ENCODE assay signal across 22 mouse cellular contexts in the genomic region with DNA sequence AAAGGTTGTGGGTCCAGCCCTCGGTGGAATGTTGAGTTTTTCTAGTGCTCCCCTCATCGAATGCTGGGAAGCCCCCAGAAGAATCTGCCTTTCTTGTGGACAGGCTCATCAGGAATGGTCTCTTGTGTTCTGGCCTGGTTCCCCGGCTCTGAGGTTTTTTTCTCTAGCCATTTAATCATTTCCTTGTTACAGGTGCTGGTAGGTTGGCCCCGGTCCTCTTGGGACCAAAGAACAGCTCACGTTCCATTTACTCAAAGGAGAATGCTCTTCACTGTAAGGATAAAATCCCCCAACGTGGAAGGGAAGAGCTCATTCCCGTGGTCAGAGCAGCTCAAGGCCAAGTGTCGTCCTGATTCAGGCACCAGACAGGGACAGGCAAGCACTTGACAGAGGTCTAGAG.
DNase-seq lines count a peak whose midpoint lies in the region; ATAC-seq and TF ChIP-seq lines count a peak whose summit lies in the region.
"Had no signal": no experiment of that assay in that cellular context is flagged by ENCODE, and none has a peak within 500 bp of the region (broad histone marks: within the 10 kb centered on the region; RNA-seq: fewer than 3 reads in every experiment).

No protein-coding gene starts in this region.

- no peaks in the 10 kb centered on the region for H3K9me3 ChIP-seq in forebrain, embryonic 13.5 days (replicated peaks)
- no peaks in the 10 kb centered on the region for H3K9me3 ChIP-seq in forebrain, postnatal 0 days (ENCODE audit: low read length)
- H3K9me3 ChIP-seq in hindbrain, embryonic 14.5 days (ENCODE audit: control insufficient read depth, low read length): no peaks in the 10 kb centered on the region
- H3K9me3 ChIP-seq in hindbrain, embryonic 10.5 days: no peaks in the 10 kb centered on the region
- H3K9me3 ChIP-seq: limb, embryonic 13.5 days; liver, embryonic 12.5 days had no signal

- no peak for TF ChIP-seq POLR2A in kidney, adult 2 months (IDR thresholded peaks at IDR 0.05; ENCODE audit: low read depth, low read length)

- 0 out of 2 replicates have a peak overlapping the region, but pooled peaks have one; percentile 86 for H3K27ac ChIP-seq in forebrain, embryonic 13.5 days
- no peak overlapping the region for H3K27ac ChIP-seq in forebrain, postnatal 0 days (ENCODE audit: low read depth, low read length)
- H3K27ac ChIP-seq in hindbrain, embryonic 14.5 days: peak overlapping the region; percentile 85; the same call in 1 of the 2 replicates
- H3K27ac ChIP-seq in hindbrain, embryonic 10.5 days: no peak overlapping the region
- no peak overlapping the region for H3K27ac ChIP-seq in kidney, adult 2 months (ENCODE audit: insufficient read depth, low read depth, low read length)
- H3K27ac ChIP-seq: heart, adult 2 months; kidney, postnatal 0 days; limb, embryonic 13.5 days; liver, embryonic 12.5 days had no signal

- H3K4me2 ChIP-seq in forebrain, embryonic 13.5 days: no peak overlapping the region
- H3K4me2 ChIP-seq in forebrain, postnatal 0 days (ENCODE audit: low read depth): no peak overlapping the region
- no peak overlapping the region for H3K4me2 ChIP-seq in hindbrain, embryonic 14.5 days (replicated peaks)
- H3K4me2 ChIP-seq: limb, embryonic 13.5 days; liver, embryonic 12.5 days; midbrain, embryonic 11.5 days had no signal

- no peaks in the 10 kb centered on the region for H3K27me3 ChIP-seq in forebrain, embryonic 13.5 days
- no peaks in the 10 kb centered on the region for H3K27me3 ChIP-seq in forebrain, postnatal 0 days (ENCODE audit: insufficient read depth, low read length)
- H3K27me3 ChIP-seq in hindbrain, embryonic 14.5 days (ENCODE audit: control insufficient read depth, insufficient read depth, low read length): no peaks in the 10 kb centered on the region
- no peaks in the 10 kb centered on the region for H3K27me3 ChIP-seq in hindbrain, embryonic 10.5 days (ENCODE audit: insufficient read depth, poor library complexity, severe bottlenecking)
- no peaks in the 10 kb centered on the region for H3K27me3 ChIP-seq in kidney, adult 2 months (replicated peaks; ENCODE audit: control insufficient read depth, insufficient read depth, low read length)
- H3K27me3 ChIP-seq: limb, embryonic 13.5 days; liver, embryonic 12.5 days had no signal

- no peak overlapping the region for H3K4me3 ChIP-seq in forebrain, embryonic 13.5 days
- H3K4me3 ChIP-seq in forebrain, postnatal 0 days (ENCODE audit: low read depth, low read length): no peak overlapping the region
- H3K4me3 ChIP-seq in hindbrain, embryonic 14.5 days (replicated peaks; ENCODE audit: low read length): no peak overlapping the region
- H3K4me3 ChIP-seq in hindbrain, embryonic 10.5 days: no peak overlapping the region
- no peak overlapping the region for H3K4me3 ChIP-seq in kidney, adult 2 months (ENCODE audit: insufficient read depth, low read depth, low read length)
- H3K4me3 ChIP-seq: heart, adult 2 months; limb, embryonic 13.5 days; liver, embryonic 12.5 days had no signal

- no peak overlapping the region for H3K9ac ChIP-seq in forebrain, embryonic 13.5 days
- no peak overlapping the region for H3K9ac ChIP-seq in forebrain, postnatal 0 days
- H3K9ac ChIP-seq in hindbrain, embryonic 14.5 days: no peak overlapping the region
- H3K9ac ChIP-seq: limb, embryonic 13.5 days; liver, embryonic 12.5 days had no signal

- H3K4me1 ChIP-seq in forebrain, embryonic 13.5 days: peaks cover 80% of the 10 kb centered on the region
- H3K4me1 ChIP-seq in forebrain, postnatal 0 days (ENCODE audit: insufficient read depth): peaks cover 20% of the 10 kb centered on the region
- peaks cover 55% of the 10 kb centered on the region for H3K4me1 ChIP-seq in hindbrain, embryonic 14.5 days (replicated peaks; ENCODE audit: control insufficient read depth, insufficient read depth, low read length)
- H3K4me1 ChIP-seq in hindbrain, embryonic 10.5 days (replicated peaks): peaks cover 33% of the 10 kb centered on the region
- peaks cover 11% of the 10 kb centered on the region; the same call in 1 of the 2 replicates for H3K4me1 ChIP-seq in kidney, adult 2 months (ENCODE audit: control insufficient read depth, insufficient read depth, low read length)

- no peak for TF ChIP-seq CTCF in forebrain, postnatal 0 days (IDR thresholded peaks at IDR 0.05; ENCODE audit: low read depth)
- no peak for TF ChIP-seq CTCF in kidney, adult 2 months (conservative IDR thresholded peaks at IDR 0.05; ENCODE audit: insufficient read depth, insufficient read length, low read depth, low read length)

- no peak for DNase-seq in forebrain, postnatal 0 days
- DNase-seq in hindbrain, embryonic 14.5 days (ENCODE audit: low spot score): no peak
- DNase-seq in hindbrain, embryonic 10.5 days (ENCODE audit: low spot score): no peak
- DNase-seq in kidney, adult 2 months: peak; percentile 66
- no peak for DNase-seq in kidney, postnatal 4 days
- peak; percentile 40 for DNase-seq in kidney, postnatal 14 days
- DNase-seq in MN1 (ENCODE audit: low spot score): no peak
- DNase-seq: adrenal gland, postnatal 14 days; cerebellum, adult 8-10 months; gastrocnemius, postnatal 10 days; heart, adult 2 months; lung, adult 18-20 months; lung, postnatal 10 days; retina, postnatal 1 day; right cerebral cortex, postnatal 25 days; spleen, adult 18-20 months had no signal

- WGBS in forebrain, embryonic 13.5 days: 89% methylated on average over 8 of the region's 8 CpGs
- WGBS in forebrain, postnatal 0 days: 82% methylated on average over 8 of the region's 8 CpGs
- 82% methylated on average over 8 of the region's 8 CpGs for WGBS in hindbrain, embryonic 14.5 days
- WGBS in hindbrain, embryonic 10.5 days: 85% methylated on average over 8 of the region's 8 CpGs
- WGBS in kidney, adult 2 months: 60% methylated on average over 8 of the region's 8 CpGs

- ATAC-seq in forebrain, embryonic 13.5 days: no peak
- no peak for ATAC-seq in forebrain, postnatal 0 days
- ATAC-seq in hindbrain, embryonic 14.5 days (ENCODE audit: low FRiP score): no peak
- ATAC-seq: forebrain, embryonic 14.5 days; liver, embryonic 12.5 days had no signal

- H3K36me3 ChIP-seq in forebrain, embryonic 13.5 days (ENCODE audit: poor library complexity, severe bottlenecking): peaks cover 12% of the 10 kb centered on the region; the same call in 1 of the 2 replicates
- no peaks in the 10 kb centered on the region for H3K36me3 ChIP-seq in forebrain, postnatal 0 days (ENCODE audit: insufficient read depth)
- peaks cover 5% of the 10 kb centered on the region; the same call in 1 of the 2 replicates for H3K36me3 ChIP-seq in hindbrain, embryonic 14.5 days (replicated peaks; ENCODE audit: control insufficient read depth, insufficient read depth)
- peaks cover 68% of the 10 kb centered on the region for H3K36me3 ChIP-seq in hindbrain, embryonic 10.5 days
- no peaks in the 10 kb centered on the region for H3K36me3 ChIP-seq in kidney, adult 2 months (ENCODE audit: control insufficient read depth, insufficient read depth, low read length)

Comparison
In these comparisons a context has a peak if more than half of its experiments do, and no peak if none do; other contexts are left out.
1. H3K27ac ChIP-seq: peak in forebrain, embryonic 13.5 days (single experiment) and hindbrain, embryonic 14.5 days (single experiment); none in forebrain, postnatal 0 days (single experiment), hindbrain, embryonic 10.5 days (single experiment) and kidney, adult 2 months (single experiment).
2. DNase-seq: peak in kidney, adult 2 months (single experiment) and kidney, postnatal 14 days (single experiment); none in forebrain, postnatal 0 days (single experiment), hindbrain, embryonic 14.5 days (single experiment), hindbrain, embryonic 10.5 days (single experiment), kidney, postnatal 4 days (0 of 2) and MN1 (single experiment).